Mouse (Mus musculus): ENCODE results near the gene Surf4. TPM values are rescaled to one million over a fixed set of nuclear protein-coding genes. Genes with fewer than 3 reads are reported as not detected.
A peak's percentile ranks its signal among the peaks of the same experiment; 100 is the strongest.

Gene Surf4
- total RNA-seq, 2 experiments from 2014 or later: 118 to 141 TPM

- peak; percentile 77 for DNase-seq
Observed at GRCm38 (mm10) chr2:26930390-26930789, 3.3 kb downstream of the Surf4 start.

- DNase-seq: no peak
Observed at GRCm38 (mm10) chr2:26927745-26928476, 5.8 kb downstream of the Surf4 start.

GRCm38 (mm10) chr2:26921784-26922183 lies 11.9 kb downstream of the Surf4 start:
- peak; percentile 79 for DNase-seq

GRCm38 (mm10) chr2:26920190-26920855 lies 13.4 kb downstream of the Surf4 start:
- DNase-seq: no peak

- no peak for DNase-seq
Observed at GRCm38 (mm10) chr2:26919684-26920083, 14.0 kb downstream of the Surf4 start.

GRCm38 (mm10) chr2:26916738-26917137 lies 17.0 kb downstream of the Surf4 start:
- DNase-seq: no peak

GRCm38 (mm10) chr2:26915927-26916728 lies 17.6 kb downstream of the Surf4 start, which contains the start of the genes Surf2 and Surf1:
Gene Surf2 (plus strand): TSS chr2:26916367.
Gene Surf1 (minus strand): TSS chr2:26916530.
- DNase-seq: peak; percentile 85

- DNase-seq: no peak
Observed at GRCm38 (mm10) chr2:26914148-26914941, 19.4 kb downstream of the Surf4 start.

- no peak for DNase-seq
Observed at GRCm38 (mm10) chr2:26913416-26914147, 20.1 kb downstream of the Surf4 start.

GRCm38 (mm10) chr2:26912253-26912770 lies 21.4 kb downstream of the Surf4 start:
- no peak for DNase-seq

- peak; percentile 68 for DNase-seq
Observed at GRCm38 (mm10) chr2:26910994-26911765, 22.5 kb downstream of the Surf4 start.

- peak; percentile 100 for DNase-seq
Observed at GRCm38 (mm10) chr2:26910124-26910993, 23.4 kb downstream of the Surf4 start, which contains the start of the genes Med22 and Rpl7a. Gene Med22 (minus strand): TSS chr2:26910677. Gene Rpl7a (plus strand): TSS chr2:26910764.

GRCm38 (mm10) chr2:26909387-26909784 lies 24.3 kb downstream of the Surf4 start:
- no peak for DNase-seq

GRCm38 (mm10) chr2:26908710-26909386 lies 24.9 kb downstream of the Surf4 start:
- DNase-seq: no peak

GRCm38 (mm10) chr2:26907109-26907508 lies 26.6 kb downstream of the Surf4 start:
- DNase-seq: peak; percentile 73

- DNase-seq: no peak
Observed at GRCm38 (mm10) chr2:26906431-26906830, 27.3 kb downstream of the Surf4 start.

- DNase-seq: no peak
Observed at GRCm38 (mm10) chr2:26905936-26906335, 27.8 kb downstream of the Surf4 start.

GRCm38 (mm10) chr2:26903311-26903710 lies 30.4 kb downstream of the Surf4 start:
- no peak for DNase-seq
